Mouse (Mus musculus) layer of hippocampus, postnatal 10 days (tissue): ENCODE results near the gene Gpat3. TPM values are rescaled to one million over a fixed set of nuclear protein-coding genes. Genes with fewer than 3 reads are reported as not detected.

Experiments
- DNase-seq, 2 experiments: peaks; one replicate each; pipeline ENCODE4 v3.0.0; 2021; ENCODE audit warnings: low spot score in 2 of 2
- long read RNA-seq: library from polyadenylated mRNA; stranded (forward); transcript quantifications from one replicate; pipeline ENCODE4 v2.0.0, GENCODE M21; 2023
- total RNA-seq, 2 experiments: library from RNA; stranded (reverse); gene quantifications; 2 replicates each; pipeline ENCODE4 v1.2.3; 2021

Gene Gpat3
- total RNA-seq = 1 to 10 TPM; 2.4 to 2.7 TPM
- long read RNA-seq, partial matches to known transcripts = 0 of 10 reads
- long read RNA-seq, other reads (novel, unspliced or antisense) = 9 of 10 reads

DNA sequence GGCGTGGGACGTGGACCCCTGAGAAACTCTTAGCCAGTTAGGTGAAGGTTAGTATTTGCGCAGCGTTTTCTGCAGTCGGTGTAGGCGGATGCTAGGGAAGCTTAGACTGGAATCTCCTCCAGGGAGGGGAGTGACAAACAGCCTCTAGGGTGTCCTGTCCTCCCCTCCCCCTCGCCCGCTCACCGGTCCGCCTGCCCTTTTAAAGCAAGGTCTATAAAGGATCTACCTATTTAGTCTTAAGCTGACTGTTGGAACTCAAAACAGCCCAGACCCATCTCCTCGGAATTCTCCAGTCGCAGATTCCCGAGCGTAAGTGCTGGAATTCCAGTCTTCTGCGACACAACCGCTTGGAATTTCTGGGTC, at the start of gene Gpat3:
TSS of gene Gpat3 (plus strand) at position 229 of the 363 bp plus-strand sequence.
- peak in 1 of 2 experiments; percentile 26 for DNase-seq

DNA sequence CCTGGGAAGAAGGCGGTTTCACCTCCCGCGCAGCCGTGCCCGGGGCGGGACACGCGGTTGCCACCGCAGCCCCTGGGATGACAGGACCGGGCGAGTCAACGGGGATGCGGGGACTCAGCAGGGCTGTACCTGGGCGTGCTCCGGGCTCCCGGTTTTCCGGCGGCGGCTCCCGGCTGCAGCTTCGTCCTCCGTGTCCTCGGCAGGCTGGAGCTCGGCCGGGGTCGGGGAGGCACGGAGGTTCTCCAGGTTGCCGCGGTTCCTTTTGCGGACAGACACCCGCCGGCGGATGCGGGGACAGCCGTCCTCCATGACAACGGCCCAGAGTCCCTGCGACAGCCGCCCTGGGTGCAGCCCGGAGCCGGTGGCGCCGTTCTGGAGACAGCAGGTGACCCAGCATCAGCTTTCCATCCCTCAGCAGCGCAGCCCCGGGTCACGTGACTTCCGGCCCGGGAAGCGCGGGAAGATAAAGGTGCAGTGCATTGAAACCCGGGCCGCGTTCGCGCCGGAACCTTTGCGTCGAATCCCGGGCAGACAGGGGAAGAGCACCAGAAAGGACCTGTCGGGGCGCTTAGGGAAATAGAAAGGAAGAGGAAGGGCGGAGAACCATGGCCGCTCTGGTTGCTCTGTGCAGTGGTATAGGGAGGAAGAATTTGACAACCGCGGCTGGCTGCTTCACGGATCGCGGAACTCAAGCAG, 47.2 kb upstream of the Gpat3 start, which contains the start of the genes Helq and Mrps18c:
TSS of gene Helq (minus strand) at position 434 of the 696 bp plus-strand sequence.
TSS of gene Mrps18c (plus strand) at position 463 of the 696 bp plus-strand sequence.
- DNase-seq = peak; percentile 90 to 93

- no peak for DNase-seq
Measured at GRCm38 (mm10) chr5:100818341-100818740, 27.2 kb upstream of the Gpat3 start.

DNA sequence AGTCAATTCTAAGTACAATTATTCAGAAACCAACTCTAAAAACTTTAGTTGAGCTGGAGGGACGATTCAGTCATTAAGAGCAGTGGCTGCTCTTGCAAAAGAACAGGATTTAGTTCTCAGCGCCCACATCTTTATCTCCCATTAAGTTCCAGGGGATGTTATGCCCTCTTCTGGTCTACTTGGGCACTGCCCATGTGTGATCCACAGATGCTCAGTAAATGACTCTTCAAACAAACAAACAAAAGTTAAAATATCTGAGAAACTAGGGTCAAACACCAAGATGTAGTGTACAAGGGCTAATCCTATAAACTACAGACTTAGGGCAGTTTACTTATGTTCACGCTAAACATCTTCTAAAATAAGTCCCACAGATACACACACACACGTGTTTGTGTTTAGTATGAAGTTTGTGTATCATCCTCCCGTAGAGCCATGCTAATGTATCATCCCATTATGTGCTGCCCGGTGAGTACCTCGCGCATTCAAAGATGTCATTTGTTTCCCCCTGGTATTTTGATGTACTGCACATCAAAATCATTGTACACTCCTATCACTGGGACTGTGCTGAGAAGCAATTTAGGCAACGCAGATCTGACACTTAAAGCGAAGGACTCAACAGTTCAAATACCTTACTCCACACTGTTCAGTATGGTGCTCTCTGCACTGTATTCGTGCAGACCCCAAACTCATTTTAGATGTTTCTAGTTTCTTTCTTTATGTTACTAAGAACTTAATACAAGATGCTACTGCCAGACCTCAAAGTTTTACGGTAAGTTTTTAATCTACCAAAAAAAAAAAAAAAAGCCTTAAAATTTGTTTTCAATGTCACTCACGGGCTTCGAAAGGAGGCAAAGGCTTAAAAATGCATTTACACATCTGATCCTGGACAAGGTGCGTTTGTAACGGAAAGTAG, 25.7 kb upstream of the Gpat3 start:
- DNase-seq = no peak

- peak; percentile 76 to 87 for DNase-seq
Measured at GRCm38 (mm10) chr5:100820483-100821184, 24.9 kb upstream of the Gpat3 start, which contains the start of gene Abraxas1. Gene Abraxas1 (minus strand): TSS chr5:100820965.

- DNase-seq = no peak
Measured at GRCm38 (mm10) chr5:100821375-100821774, 24.1 kb upstream of the Gpat3 start.

DNA sequence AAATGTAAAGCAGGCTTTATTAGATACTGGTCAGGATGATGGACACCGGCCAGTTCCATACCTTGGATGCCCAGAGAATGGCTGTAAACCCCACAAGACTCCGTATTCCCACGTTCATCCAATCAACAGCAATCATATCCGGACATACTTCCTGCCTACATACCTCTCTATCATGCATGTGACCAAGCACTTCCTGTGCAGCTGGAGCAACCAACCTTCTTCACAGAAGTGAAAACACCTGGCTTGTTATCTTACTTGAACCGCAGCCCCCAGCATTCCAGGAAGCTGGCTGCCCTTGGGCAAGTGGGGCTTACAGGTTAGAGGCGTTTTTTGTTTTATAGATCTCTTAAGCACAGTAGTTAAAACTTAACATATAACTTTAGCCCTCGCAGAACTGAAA, 22.7 kb upstream of the Gpat3 start:
- DNase-seq = no peak

DNA sequence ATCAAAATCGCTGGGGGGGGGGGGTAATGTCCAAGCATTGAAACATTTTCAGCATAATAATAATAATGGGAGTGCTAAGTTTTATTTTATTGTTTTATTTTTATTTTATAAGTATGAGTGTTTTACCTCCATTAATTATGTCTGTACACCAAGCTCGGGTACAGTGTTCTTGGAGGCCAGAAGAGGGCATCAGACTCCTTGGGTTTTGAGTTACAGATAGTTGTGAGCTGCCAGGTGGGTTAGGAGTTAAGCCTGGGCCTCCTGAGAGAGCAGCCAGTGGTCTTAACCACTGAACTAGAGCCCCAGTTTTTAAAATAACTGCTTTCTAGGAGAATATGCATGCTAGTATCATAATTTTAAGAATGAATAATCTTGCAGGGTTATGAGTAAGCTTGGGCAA, 19.5 kb upstream of the Gpat3 start:
- DNase-seq = no peak

DNA sequence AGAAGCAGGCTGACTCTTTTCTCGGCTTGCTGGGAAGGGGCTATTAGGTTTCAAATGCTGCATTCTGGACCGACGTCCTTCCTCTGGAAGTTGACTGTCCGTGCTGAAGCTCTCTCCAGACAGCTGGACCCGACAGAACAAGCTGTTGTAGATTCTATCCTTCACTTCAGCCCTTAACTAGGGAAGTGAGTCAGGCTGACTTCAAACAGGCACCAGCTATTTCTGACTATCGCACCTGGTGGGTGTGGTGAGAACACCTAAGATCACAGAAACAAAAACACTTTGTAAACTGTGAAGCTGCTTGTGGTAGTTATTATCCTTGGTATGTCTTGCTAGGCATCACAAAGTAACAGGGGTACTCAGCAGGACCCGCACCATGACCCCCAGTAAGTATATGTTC, 19.0 kb upstream of the Gpat3 start:
- no peak for DNase-seq

DNA sequence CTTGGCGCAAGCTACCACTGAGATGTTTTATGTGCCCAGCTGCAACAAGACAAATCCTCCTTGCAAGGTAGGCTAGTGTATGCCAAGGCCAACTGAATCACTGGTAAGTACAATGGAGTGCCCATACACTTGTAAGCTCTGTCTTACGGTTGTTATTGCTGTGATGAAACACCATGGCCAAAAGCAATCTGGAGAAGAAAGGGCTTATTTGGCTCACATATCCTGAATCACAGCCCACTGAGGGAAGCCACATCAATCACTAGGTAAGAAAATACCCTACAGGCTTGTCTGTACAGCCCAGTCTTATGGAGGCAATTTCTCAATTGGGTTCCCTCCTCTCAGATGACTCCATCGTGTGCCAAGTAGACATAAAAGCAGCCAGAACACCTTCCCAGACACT, 16.8 kb upstream of the Gpat3 start:
- no peak for DNase-seq

GRCm38 (mm10) chr5:100832680-100833079, 12.8 kb upstream of the Gpat3 start:
- no peak for DNase-seq

DNA sequence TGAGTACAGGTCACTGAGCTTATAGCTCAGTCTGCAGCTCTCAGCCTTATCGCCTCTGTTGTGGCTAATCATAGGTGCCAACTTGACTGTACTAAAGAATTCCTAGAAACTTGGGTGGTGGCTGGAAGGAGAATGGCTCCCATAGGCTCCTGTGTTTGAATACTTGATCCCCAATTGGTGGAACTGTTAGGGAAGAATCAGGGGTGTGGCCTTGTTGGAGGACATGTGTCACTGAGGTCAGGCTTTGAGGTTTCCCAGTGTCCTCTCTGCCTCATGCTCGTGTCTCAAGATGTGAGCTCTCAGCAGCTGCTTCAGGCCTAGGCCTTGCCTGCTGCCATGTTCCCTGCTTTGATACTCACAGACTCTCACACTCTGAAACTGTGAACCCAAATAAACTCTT, 11.7 kb upstream of the Gpat3 start:
- no peak for DNase-seq

- no peak for DNase-seq
Measured at GRCm38 (mm10) chr5:100835862-100836538, 9.5 kb upstream of the Gpat3 start.

DNA sequence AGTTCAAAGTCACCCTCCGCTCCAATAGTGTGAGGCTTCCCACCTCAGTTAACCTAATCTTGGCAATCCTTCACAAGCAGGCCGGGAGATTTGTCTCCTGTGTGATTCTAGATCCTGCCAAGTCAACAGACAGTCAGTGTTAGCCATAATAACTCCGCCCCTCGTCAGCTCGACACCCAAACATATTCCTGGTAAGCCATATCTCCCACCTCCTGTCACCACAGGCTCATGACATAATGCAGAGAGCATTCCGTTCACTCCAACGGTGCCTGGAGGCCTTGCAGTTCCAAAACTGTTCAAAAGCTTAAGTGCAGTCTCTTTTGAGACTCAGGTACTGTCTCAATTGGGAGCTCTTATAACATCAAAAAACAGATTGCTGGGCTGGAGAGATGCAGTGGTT, 7.6 kb upstream of the Gpat3 start:
- DNase-seq = no peak

- no peak for DNase-seq
Measured at GRCm38 (mm10) chr5:100844485-100844884, 1.0 kb upstream of the Gpat3 start.

GRCm38 (mm10) chr5:100845848-100846598, 510 bp downstream of the Gpat3 start:
- peak; percentile 28 to 40 for DNase-seq

DNA sequence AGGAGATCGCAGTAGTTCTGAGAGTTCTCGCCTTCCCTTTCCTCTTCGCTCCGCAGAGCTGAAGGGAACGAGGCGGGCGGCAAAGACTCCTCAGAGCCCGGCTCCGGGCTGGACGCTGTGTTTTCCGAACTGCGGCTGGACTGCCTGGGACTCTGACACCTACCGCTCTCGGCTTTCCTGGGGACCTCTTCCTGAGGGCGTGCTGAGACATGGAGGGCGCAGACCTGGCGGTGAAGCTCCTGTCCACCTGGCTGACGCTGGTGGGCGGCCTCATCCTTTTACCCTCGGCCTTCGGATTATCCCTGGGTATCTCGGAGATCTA, 1.0 kb downstream of the Gpat3 start:
- DNase-seq = no peak

- DNase-seq = no peak
Measured at GRCm38 (mm10) chr5:100847143-100847542, 1.6 kb downstream of the Gpat3 start.

DNA sequence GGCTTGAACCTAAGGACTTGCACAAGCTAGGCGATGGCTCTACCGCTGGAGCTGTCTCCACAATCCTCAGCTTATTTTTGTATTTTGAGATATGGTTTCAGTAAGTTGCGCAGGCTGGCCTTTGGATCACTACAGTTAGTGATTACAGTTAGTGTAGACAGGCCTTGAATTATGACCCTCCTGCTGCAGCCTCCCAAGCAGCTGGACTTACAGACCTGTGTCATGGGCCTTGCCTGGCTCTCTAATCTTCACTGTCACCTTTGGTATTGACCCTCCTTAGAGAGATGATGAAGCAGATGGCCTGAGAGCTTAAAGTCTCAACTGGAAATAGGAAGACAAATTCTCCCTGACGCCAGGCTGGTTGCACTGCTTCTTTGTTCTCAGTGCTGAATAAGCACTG, 8.4 kb downstream of the Gpat3 start:
- no peak for DNase-seq

GRCm38 (mm10) chr5:100856552-100856951, 11.0 kb downstream of the Gpat3 start:
- DNase-seq = no peak
